Mouse (Mus musculus) hindbrain, embryonic 14.5 days (tissue): Measurements from ENCODE around the gene Cma2. TPM values are rescaled to one million over a fixed set of nuclear protein-coding genes. Genes with fewer than 3 reads are reported as not detected.
"Not testable (repeated sequence)": the region's sequence is repeated elsewhere in the genome, so short reads cannot be mapped to it uniquely, and the experiment has no call there.

ENCODE experiments used
- ATAC-seq: fragments of 200-750 bp; cut with Nextera tagmentation; 2 replicates; pipeline ENCODE4 v1.8.0; 2017; ENCODE audit warnings: moderate number of reproducible peaks, mild to moderate bottlenecking, moderate TSS enrichment, moderate library complexity; ENCODE audit not compliant: low FRiP score
- DNase-seq: peaks from one replicate; pipeline ENCODE4 v3.0.0-alpha.2; 2015; ENCODE audit warnings: low spot score
- H3K27ac ChIP-seq: fragments of 300-500 bp; sonication (generic); 2 replicates; pipeline ENCODE4 v1.5.1; 2014; ENCODE audit warnings: mild to moderate bottlenecking, moderate library complexity
- H3K27me3 ChIP-seq: fragments of 300-500 bp; sonication (generic); 2 replicates; pipeline ENCODE4 v1.6.1; 2014; ENCODE audit warnings: mild to moderate bottlenecking, low read length, mixed read lengths; ENCODE audit not compliant: control insufficient read depth, insufficient read depth
- H3K36me3 ChIP-seq: fragments of 300-500 bp; sonication (generic); replicated peaks from 2 replicates; pipeline ENCODE4 v1.6.1; 2014; ENCODE audit not compliant: control insufficient read depth, insufficient read depth
- H3K4me1 ChIP-seq: fragments of 300-500 bp; sonication (generic); replicated peaks from 2 replicates; pipeline ENCODE4 v1.6.1; 2014; ENCODE audit warnings: antibody characterized with exemption, low read length, mixed read lengths; ENCODE audit not compliant: control insufficient read depth, insufficient read depth
- H3K4me2 ChIP-seq: fragments of 300-500 bp; sonication (generic); replicated peaks from 2 replicates; pipeline ENCODE4 v1.6.1; 2014; ENCODE audit warnings: mild to moderate bottlenecking, moderate library complexity
- H3K4me3 ChIP-seq: fragments of 300-500 bp; sonication (generic); replicated peaks from 2 replicates; pipeline ENCODE4 v1.5.1; 2014; ENCODE audit warnings: mild to moderate bottlenecking, low read length
- H3K9ac ChIP-seq: fragments of 300-500 bp; sonication (generic); 2 replicates; pipeline ENCODE4 v1.6.1; 2014
- H3K9me3 ChIP-seq: fragments of 300-500 bp; sonication (generic); 2 replicates; pipeline ENCODE4 v1.6.1; 2016; ENCODE audit warnings: low read length; ENCODE audit not compliant: control insufficient read depth
- WGBS: fragments of 180-500 bp; shearing (Covaris S2); extraction: QIAGEN DNeasy Blood & Tissue Kit; methylation state at CpG from one replicate; pipeline ENCODE4 v1.1.7; 2014; 5-methylcytosine and 5-hydroxymethylcytosine counted together
- polyA plus RNA-seq: library from polyadenylated mRNA; unstranded; fragments of >200 nt; fragmentation: Nextera tagmentation; extraction: Ambion mirVana; gene quantifications from 2 replicates; pipeline ENCODE4 v1.2.1, GENCODE M21; 2014

Cma2 gene
- polyA plus RNA-seq, 1 experiment from 2014 or later, result not detected

DNA sequence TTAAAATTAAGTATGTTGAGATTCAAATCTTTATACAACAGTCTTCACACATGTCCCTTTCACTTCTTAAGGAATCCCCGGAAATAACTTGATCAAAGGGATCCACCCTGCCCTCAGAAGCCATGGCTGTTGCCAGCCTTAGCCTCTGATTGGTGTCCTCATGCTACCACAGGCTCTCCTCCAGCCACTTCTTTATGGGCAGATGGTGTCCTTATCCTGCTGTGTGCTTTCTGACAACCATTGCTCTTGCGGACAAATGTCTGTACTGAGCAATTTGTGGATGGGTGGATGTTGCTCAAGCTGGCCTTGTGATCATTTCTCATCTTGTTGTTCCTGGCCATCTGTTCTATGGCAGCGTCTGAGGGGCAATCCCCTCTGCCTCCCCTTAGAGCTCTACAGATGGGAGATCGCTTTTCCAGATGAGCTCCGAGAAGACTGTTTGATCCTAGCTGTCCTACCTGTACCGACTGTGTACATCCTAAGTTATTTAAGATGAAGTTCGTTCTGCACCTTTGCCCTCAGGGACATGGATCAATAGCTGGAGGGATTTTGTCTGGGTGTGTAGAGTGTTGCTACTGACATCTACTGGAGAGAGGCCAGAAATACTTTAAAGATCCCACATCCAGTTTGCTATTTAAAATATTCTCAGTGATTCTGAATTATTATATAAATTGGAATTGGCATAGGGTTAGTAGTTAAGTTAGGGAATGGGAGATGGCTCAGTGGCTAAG is 10.5 kb upstream of the Cma2 start:
- ATAC-seq (no peak), DNase-seq (no peak)
- Histone ChIP-seq H3K9me3 (no peaks in the 10 kb centered on the region), H3K4me1 (no peaks in the 10 kb centered on the region), H3K9ac (no peak overlapping the region), H3K4me2 (no peak overlapping the region), H3K36me3 (no peaks in the 10 kb centered on the region), H3K4me3 (no peak overlapping the region), H3K27me3 (no peaks in the 10 kb centered on the region), H3K27ac (no peak overlapping the region)
- 58% methylated on average over 7 of the region's 7 CpGs for WGBS

DNA sequence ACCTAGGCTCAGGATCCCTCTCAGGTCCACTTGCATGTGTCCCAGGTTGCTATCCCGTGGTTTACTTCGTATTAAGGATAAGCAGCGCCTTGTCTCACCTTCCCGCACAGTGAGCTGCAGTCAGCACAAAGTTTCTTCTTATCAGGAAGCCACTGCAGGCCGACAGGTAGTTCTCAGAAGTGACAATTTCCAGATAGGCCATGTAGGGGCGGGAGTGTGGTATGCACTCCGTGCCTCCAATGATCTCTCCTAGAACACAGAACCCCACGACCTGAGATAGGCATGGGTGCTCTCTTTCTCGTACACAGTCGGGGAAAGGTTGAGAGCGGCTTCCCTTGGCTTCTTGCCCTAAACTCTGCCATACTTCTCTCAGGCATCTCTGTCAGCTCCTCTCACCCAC is 7.2 kb upstream of the Cma2 start:
- Histone ChIP-seq H3K27ac (no peak overlapping the region), H3K36me3 (no peaks in the 10 kb centered on the region), H3K4me2 (no peak overlapping the region), H3K27me3 (no peaks in the 10 kb centered on the region), H3K9me3 (no peaks in the 10 kb centered on the region), H3K9ac (no peak overlapping the region), H3K4me3 (no peak overlapping the region), H3K4me1 (no peaks in the 10 kb centered on the region)
- ATAC-seq (no peak), DNase-seq (no peak)
- WGBS, result 86% methylated on average over 11 of the region's 11 CpGs

DNA sequence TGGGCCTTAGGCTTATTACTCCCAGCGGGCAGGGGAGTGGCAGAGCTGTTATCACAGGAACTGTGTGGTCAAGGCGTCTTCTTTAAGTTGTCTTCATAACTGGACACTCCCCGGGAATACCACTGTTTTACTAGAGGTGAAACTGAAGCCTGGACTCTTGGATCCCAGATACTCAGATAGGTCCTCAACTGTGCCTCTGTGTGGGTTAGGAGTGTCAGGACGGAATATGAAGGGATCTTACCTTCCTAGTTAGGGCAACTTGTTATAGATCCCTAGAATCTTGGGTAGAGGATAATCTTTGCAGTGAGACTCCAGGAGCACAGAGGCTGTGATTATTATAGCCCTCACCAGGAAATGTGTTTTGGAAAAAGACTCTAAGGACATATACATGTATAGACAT is 6.2 kb upstream of the Cma2 start, which contains the start of gene Cma1:
Gene Cma1 (minus strand): TSS at position 101 of the 400 bp plus-strand sequence.
- H3K9me3 ChIP-seq, result no peaks in the 10 kb centered on the region
- H3K27ac ChIP-seq, result no peak within 1 kb of the TSS
- no peak within 1 kb of the TSS for H3K4me3 ChIP-seq
- no peak for DNase-seq
- no peak within 1 kb of the TSS for H3K9ac ChIP-seq
- no peaks in the 10 kb centered on the region for H3K4me1 ChIP-seq
- no peaks in the 10 kb centered on the region for H3K27me3 ChIP-seq
- WGBS, result 89% methylated on average over 4 of the region's 4 CpGs
- no peaks in the 10 kb centered on the region for H3K36me3 ChIP-seq
- ATAC-seq, result no peak
- no peak within 1 kb of the TSS for H3K4me2 ChIP-seq

DNA sequence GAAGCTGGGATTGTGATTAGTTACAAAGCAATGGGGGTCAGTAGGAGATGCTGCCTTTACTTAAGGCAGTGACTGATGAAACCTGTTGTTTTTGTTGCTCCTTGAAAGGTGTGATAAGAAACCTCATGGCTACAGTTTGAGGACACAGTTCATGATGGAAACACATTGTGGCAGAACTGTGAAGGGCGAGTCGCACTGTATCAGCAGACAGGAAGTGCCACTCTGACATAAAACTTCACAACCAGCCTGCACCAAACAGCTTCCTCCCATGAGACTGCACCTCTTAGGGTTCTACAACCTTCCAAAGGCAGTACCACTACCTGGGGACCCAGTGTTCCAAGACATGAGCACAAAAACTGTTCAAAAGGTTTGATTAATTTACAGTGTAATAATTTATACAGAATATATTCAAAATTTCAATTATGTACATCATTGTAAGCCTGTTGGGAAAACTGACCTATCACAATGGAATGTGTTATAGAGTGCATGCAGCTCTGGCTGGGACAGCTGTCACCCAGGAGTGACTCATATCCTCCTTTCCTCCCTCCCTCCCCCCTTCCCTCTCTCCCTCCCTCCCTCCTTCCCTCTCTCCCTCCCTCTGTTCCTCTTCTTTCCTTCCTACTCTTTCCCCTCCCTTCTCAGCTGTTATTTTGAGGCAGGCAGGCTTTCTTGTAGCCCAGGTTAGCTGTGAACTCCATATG is 4.4 kb upstream of the Cma2 start:
- H3K9me3 ChIP-seq, result no peaks in the 10 kb centered on the region
- H3K4me2 ChIP-seq, result no peak overlapping the region
- 91% methylated on average over 2 of the region's 2 CpGs for WGBS
- H3K27ac ChIP-seq, result no peak overlapping the region
- no peaks in the 10 kb centered on the region for H3K36me3 ChIP-seq
- H3K9ac ChIP-seq, result no peak overlapping the region
- no peaks in the 10 kb centered on the region for H3K4me1 ChIP-seq
- DNase-seq (no peak), ATAC-seq (no peak)
- H3K4me3 ChIP-seq, result no peak overlapping the region
- H3K27me3 ChIP-seq, result no peaks in the 10 kb centered on the region

GRCm38 (mm10) chr14:55963263-55963662 is 12.5 kb downstream of the Cma2 start:
- DNase-seq, result no peak
- no peak overlapping the region for H3K9ac ChIP-seq

DNA sequence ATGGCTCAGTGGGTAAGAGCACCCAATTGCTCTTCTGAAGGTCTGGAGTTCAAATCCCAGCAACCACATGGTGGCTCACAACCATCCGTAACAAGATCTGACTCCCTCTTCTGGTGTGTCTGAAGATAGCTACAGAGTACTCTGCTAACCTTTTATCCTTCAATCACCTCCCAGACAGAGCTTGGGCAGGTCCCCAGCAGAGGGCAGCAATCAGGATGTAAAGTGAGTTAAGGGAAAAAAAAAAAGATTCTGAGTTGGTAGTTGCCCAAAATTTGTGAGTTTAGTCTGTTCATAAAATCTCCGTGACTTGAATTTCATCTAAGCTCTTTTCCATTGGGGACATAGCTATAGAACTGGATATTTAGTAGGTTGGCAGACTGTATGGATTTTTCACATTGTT is 13.1 kb downstream of the Cma2 start:
- ATAC-seq, H3K4me1 ChIP-seq, H3K36me3 ChIP-seq, H3K27ac ChIP-seq, DNase-seq, H3K9ac ChIP-seq, H3K4me3 ChIP-seq, H3K27me3 ChIP-seq, H3K9me3 ChIP-seq, H3K4me2 ChIP-seq: not testable (repeated sequence)
- WGBS, result 47% methylated on average over 2 of the region's 2 CpGs

More at GRCm38 (mm10) chr14:55963263-55963662, 12.5 kb downstream of the Cma2 start:
- Histone ChIP-seq H3K4me1 (no peaks in the 10 kb centered on the region), H3K27ac (0 out of 2 replicates have a peak overlapping the region, but pooled peaks have one; percentile 9), H3K4me2 (no peak overlapping the region), H3K36me3 (no peaks in the 10 kb centered on the region), H3K4me3 (no peak overlapping the region), H3K27me3 (no peaks in the 10 kb centered on the region), H3K9me3 (no peaks in the 10 kb centered on the region)
- WGBS, result 5% methylated on average over 1 of the region's 1 CpGs
- ATAC-seq, result no peak

- not testable (repeated sequence) for H3K9me3 ChIP-seq, H3K27ac ChIP-seq, H3K36me3 ChIP-seq, H3K4me1 ChIP-seq, H3K9ac ChIP-seq, H3K4me2 ChIP-seq, ATAC-seq, H3K27me3 ChIP-seq, H3K4me3 ChIP-seq, DNase-seq
- WGBS, result 82% methylated on average over 1 of the region's 3 CpGs
These were observed 36.7 kb downstream of the Cma2 start for GRCm38 (mm10) chr14:55987464-55987863.

- H3K4me3 ChIP-seq, result no peak overlapping the region
- H3K4me2 ChIP-seq, result no peak overlapping the region
- 66% methylated on average over 3 of the region's 3 CpGs for WGBS
- DNase-seq (no peak), ATAC-seq (no peak)
- H3K9ac ChIP-seq, result no peak overlapping the region
- no peaks in the 10 kb centered on the region for H3K4me1 ChIP-seq
- no peaks in the 10 kb centered on the region for H3K9me3 ChIP-seq
- H3K27ac ChIP-seq, result no peak overlapping the region
- H3K27me3 ChIP-seq, result no peaks in the 10 kb centered on the region
- H3K36me3 ChIP-seq, result no peaks in the 10 kb centered on the region
These were observed 62.4 kb downstream of the Cma2 start for GRCm38 (mm10) chr14:56013147-56013546.

DNA sequence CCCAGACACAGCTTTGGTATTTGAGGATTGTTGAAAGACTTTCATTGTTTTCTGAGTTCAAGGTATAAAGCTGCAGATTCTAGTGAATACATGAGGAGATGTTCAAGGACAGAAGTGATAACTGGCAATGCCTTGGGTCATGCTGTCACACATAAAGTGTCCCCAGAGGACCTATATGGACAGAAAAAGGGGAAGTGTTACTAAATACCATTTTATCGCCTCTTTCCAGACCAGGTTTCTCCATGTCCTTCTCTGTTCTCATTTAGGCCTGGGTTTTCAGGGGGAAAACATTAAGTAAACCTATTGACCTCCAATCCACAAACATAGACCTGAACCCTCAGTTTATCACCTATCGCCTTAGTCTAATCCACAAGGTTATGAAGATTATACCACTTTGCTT is 63.1 kb downstream of the Cma2 start:
- H3K4me3 ChIP-seq, result no peak overlapping the region

More for the DNA sequence above, 63.1 kb downstream of the Cma2 start:
- no peaks in the 10 kb centered on the region for H3K9me3 ChIP-seq
- no peak for ATAC-seq
- no peaks in the 10 kb centered on the region for H3K4me1 ChIP-seq
- H3K27ac ChIP-seq, result no peak overlapping the region
- no peaks in the 10 kb centered on the region for H3K36me3 ChIP-seq
- no peak for DNase-seq
- H3K9ac ChIP-seq, result no peak overlapping the region
- 87% methylated on average over 2 of the region's 2 CpGs for WGBS
- no peak overlapping the region for H3K4me2 ChIP-seq
- no peaks in the 10 kb centered on the region for H3K27me3 ChIP-seq
